Mouse (Mus musculus): Measurements from ENCODE around the gene Msx1.

Gene Msx1

DNA sequence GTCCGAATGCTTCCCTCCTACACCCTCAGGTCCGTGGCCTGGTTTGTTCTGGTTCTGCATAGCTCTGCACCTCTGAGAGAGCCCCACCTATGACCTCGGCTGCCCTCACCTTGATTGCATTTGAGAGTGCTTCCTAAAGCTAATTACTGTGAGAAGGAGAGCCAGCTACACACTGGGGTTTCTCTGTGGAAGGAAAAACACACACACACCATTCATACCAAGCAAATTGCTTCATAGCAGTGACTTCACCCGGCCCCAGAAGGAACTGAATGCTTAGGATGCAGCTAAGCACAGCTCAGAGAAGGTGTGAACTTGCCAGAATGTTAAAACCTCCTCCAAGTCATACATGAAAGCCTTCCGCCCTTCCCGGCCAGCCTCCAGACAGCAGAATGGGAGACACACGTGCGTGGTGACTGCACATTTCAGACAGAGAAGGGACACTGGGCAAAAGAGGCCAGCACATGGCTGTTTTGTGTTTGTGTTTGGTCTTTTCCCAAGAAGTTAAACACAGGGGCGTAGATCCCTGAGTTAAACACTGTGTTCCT lies 39.5 kb downstream of the Msx1 start:
- DNase-seq: no peak

DNA sequence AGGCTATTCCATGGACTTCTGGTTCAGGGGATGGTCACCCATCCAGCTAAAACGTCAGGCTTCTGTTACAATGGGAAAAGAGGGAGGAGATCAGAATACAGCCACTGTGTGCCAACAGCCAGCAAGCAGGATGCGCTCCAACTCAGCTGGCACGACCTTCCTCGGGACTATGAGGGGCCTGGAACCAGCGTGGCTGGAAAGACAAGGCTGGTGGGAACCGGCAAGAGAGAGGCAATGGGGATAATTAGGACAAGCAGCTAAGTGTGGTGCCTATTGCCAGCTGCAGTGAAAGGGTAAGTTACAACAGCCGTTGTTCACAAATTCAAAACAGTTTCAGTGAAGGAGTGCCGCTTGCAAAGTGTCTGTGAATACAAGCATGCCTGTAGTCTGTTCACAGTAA lies 41.1 kb downstream of the Msx1 start:
- no peak for DNase-seq

- DNase-seq: peak; percentile 33
Observed at GRCm38 (mm10) chr5:37775681-37776080, 48.7 kb downstream of the Msx1 start.

DNA sequence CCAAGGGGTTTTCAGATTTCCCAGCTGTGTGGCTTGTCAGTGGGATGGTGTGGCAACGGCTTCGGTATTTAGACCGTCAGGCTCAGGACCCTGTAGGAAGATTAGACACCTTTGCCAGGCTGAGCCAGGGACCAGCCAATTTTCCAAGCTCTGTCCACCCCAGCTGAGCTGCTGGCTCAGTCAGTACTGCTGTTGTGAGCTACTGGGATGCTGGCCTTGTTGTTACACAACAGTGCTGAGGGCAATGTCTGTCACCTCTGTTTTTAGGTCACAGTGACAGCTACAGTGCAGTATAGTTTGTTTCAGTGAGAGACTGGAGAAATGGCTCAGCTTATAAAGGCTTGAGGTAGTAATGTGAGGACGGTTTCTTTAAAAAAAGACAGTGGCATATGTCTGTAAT lies 50.4 kb downstream of the Msx1 start:
- DNase-seq: peak; percentile 26

DNA sequence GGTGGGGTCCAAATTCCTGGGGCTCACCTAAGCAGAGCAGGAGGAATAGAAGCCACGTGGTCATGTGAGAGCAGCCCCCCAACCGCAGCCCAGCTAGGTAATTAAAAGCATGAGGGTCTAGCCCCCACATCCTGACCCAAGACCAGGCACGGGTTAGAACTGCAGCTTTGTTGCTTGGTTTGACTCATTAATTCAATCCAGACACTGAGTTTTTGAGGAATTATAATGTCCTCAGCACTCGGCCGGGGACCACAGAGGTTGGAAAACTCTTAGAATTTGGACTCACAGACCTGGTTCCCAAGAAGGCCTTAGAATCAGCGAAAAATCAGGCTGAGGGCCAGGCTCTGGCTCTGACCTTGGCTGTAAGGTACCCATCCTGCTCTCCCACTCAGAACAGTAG lies 53.5 kb downstream of the Msx1 start:
- DNase-seq: no peak
